Mouse (Mus musculus): ENCODE measurements at regions not wholly inside any gene's neighbourhood (a gene's known extent, or its start where the extent isn't known, plus 50 kb on each side); places are given as distances from the start of the nearest gene placed in this dataset.

DNA sequence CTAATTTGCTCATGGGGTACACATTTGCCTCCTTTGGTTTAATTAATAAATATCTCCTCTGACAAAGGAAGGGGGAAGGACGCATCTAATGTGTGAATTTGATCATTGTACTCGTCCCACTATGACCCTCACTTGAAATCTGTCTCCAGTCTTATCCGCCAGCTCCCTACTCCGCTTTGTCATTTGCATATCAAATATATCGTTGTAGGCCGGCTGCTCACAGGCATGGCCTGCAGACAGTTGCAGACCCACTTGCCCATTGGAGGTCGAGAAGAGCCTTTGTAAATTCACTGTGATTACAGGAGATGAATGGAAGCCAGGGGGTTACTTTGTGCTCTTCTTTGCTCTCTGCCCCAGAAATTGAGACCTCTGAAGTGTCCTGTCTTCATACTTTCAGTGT is 457.5 kb upstream of the 4930412O13Rik start:
- TF ChIP-seq CTCF (IDR thresholded peaks at IDR 0.05; ENCODE audit: low read depth) = no peak
- no peak for TF ChIP-seq EP300 (IDR thresholded peaks at IDR 0.05; ENCODE audit: low read depth)
- DNase-seq (no peak), ATAC-seq (no peak)
- Histone ChIP-seq H3K9ac (replicated peaks) (no peak overlapping the region), H3K27ac (ENCODE audit: low read depth) (no peak overlapping the region), H3K36me3 (replicated peaks; ENCODE audit: insufficient read depth, low read length) (no peaks in the 10 kb centered on the region), H3K27me3 (ENCODE audit: insufficient read depth, low read length) (no peaks in the 10 kb centered on the region), H3K9me3 (ENCODE audit: low read length) (no peaks in the 10 kb centered on the region), H3K4me1 (ENCODE audit: insufficient read depth) (no peaks in the 10 kb centered on the region), H3K4me2 (ENCODE audit: low read depth, low read length) (no peak overlapping the region), H3K4me3 (ENCODE audit: low read depth, low read length) (no peak overlapping the region)
- WGBS (ENCODE audit: insufficient replicate concordance) = 60% methylated on average over 7 of the region's 7 CpGs

DNA sequence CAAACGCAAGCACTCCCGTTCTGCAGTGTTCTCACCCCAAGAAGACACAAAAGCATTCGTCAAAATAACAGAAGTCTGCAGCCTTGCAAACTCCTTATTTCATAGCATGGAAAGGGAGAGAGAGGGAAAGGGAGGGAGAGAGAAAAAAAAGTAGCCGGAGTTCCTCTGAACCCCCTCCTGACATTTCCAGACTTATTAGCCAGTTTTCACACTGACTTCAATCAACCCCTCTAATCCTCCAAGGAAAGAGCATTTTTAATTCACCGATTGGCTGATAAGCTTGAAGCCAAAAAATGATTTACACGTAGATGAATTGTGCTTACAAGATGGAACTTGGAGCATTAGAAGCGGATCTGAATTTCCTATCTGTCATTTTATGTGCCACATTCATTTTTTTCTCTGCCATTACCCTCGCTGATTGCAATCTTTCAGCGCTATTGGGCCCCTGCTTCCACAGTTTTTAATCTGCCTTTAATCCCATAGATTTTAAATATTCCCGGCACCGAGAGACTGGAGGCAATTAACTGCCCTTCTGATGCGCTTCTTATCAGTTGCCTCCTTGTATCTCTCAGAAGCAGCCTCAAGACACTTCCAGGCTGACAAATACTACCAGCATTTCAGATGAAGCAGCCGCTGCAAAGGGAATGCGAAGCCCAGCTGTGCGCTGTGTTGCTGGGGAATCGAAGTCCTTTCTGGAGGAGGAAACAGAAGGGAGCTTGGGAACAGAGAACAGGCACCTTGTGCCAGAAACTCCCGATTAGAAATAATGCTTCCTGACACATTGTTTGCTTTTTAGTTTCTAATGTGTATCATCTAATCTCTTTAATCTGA is 447.7 kb upstream of the 4930412O13Rik start:
- 0 out of 2 replicates have a peak, but pooled peaks cover 8% of the 10 kb centered on the region for H3K27me3 ChIP-seq (ENCODE audit: insufficient read depth, low read length)
- no peak for DNase-seq
- H3K4me1 ChIP-seq (ENCODE audit: insufficient read depth) = no peaks in the 10 kb centered on the region
- no peak overlapping the region for H3K4me3 ChIP-seq (ENCODE audit: low read depth, low read length)
- TF ChIP-seq CTCF (IDR thresholded peaks at IDR 0.05; ENCODE audit: low read depth) (no peak), EP300 (IDR thresholded peaks at IDR 0.05; ENCODE audit: low read depth) (no peak)
- no peak overlapping the region for H3K9ac ChIP-seq (replicated peaks)
- H3K9me3 ChIP-seq (ENCODE audit: low read length) = no peaks in the 10 kb centered on the region
- no peak overlapping the region for H3K4me2 ChIP-seq (ENCODE audit: low read depth, low read length)
- 28% methylated on average over 17 of the region's 17 CpGs for whole genome bisulfite sequencing (ENCODE audit: insufficient replicate concordance)
- no peak overlapping the region for H3K27ac ChIP-seq (ENCODE audit: low read depth)
- no peaks in the 10 kb centered on the region for H3K36me3 ChIP-seq (replicated peaks; ENCODE audit: insufficient read depth, low read length)
- ATAC-seq = no peak

DNA sequence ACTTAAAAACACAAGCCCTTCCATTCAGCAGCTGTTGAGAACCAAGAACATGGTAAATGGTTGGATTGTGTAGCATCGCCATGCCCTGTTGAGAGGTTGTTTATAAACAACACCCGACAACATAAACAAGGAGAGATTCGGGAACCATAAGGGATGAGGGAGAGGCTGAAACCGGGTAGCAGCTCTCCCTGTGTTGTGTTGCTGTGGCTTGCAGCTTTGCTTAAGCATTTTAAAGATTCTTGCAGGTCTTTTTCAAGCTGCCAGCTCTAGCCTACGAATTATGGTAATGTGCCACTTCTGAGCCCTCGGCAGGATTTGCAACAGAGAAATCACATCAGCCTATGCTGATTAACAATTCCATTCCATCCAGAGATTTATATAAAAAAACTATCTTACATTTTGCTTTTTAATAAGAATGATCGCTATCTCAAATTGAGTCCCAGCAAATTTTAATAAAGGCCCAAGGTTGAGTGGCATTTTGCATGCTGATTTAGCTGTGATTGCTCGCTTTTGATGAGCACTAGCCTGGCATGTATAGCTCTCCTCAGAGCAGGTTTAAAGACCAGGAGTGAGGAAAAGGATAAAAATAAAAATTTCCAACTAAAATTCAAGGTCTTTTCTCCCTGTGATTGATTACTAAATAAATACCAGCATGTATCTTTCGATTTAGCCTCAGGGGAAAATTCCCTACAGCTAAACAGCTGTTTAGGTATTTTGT is 445.7 kb upstream of the 4930412O13Rik start:
- DNase-seq = no peak
- WGBS (ENCODE audit: insufficient replicate concordance) = 58% methylated on average over 9 of the region's 9 CpGs
- no peak for ATAC-seq

DNA sequence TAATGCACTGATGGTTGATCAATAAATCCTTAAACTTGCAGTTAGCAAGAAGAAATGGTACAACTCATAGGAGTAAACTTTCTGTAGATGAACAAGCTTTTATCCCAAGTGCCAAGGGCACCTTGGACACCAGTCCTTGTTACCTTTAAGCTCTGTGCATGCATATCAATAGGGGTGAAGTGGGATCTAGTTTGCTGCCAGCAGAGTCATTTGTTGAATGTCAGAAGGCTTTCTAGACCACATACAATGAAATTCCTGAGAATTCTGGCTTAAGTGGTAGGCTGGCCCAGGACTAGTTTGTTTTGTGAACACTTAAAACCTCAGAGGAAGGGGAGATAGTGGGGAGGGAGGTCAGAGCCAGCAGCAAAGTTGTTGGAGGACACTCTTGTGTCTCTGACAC is 437.9 kb upstream of the 4930412O13Rik start:
- TF ChIP-seq CTCF (IDR thresholded peaks at IDR 0.05; ENCODE audit: low read depth) (no peak), EP300 (IDR thresholded peaks at IDR 0.05; ENCODE audit: low read depth) (no peak)
- no peak overlapping the region for H3K27ac ChIP-seq (ENCODE audit: low read depth)
- no peak overlapping the region for H3K9ac ChIP-seq (replicated peaks)
- H3K4me2 ChIP-seq (ENCODE audit: low read depth, low read length) = no peak overlapping the region
- H3K36me3 ChIP-seq (replicated peaks; ENCODE audit: insufficient read depth, low read length) = no peaks in the 10 kb centered on the region
- ATAC-seq = no peak
- no peaks in the 10 kb centered on the region for H3K4me1 ChIP-seq (ENCODE audit: insufficient read depth)
- H3K4me3 ChIP-seq (ENCODE audit: low read depth, low read length) = no peak overlapping the region
- DNase-seq = no peak
- no peaks in the 10 kb centered on the region for H3K9me3 ChIP-seq (ENCODE audit: low read length)
- no peaks in the 10 kb centered on the region for H3K27me3 ChIP-seq (ENCODE audit: insufficient read depth, low read length)

More for the DNA sequence above, 445.7 kb upstream of the 4930412O13Rik start:
- H3K27ac ChIP-seq (ENCODE audit: low read depth) = no peak overlapping the region
- no peak for TF ChIP-seq CTCF (IDR thresholded peaks at IDR 0.05; ENCODE audit: low read depth)
- H3K4me2 ChIP-seq (ENCODE audit: low read depth, low read length) = no peak overlapping the region
- 0 out of 2 replicates have a peak, but pooled peaks cover 8% of the 10 kb centered on the region for H3K27me3 ChIP-seq (ENCODE audit: insufficient read depth, low read length)
- H3K4me3 ChIP-seq (ENCODE audit: low read depth, low read length) = no peak overlapping the region
- no peak overlapping the region for H3K9ac ChIP-seq (replicated peaks)
- no peaks in the 10 kb centered on the region for H3K4me1 ChIP-seq (ENCODE audit: insufficient read depth)
- H3K36me3 ChIP-seq (replicated peaks; ENCODE audit: insufficient read depth, low read length) = no peaks in the 10 kb centered on the region
- H3K9me3 ChIP-seq (ENCODE audit: low read length) = no peaks in the 10 kb centered on the region

DNA sequence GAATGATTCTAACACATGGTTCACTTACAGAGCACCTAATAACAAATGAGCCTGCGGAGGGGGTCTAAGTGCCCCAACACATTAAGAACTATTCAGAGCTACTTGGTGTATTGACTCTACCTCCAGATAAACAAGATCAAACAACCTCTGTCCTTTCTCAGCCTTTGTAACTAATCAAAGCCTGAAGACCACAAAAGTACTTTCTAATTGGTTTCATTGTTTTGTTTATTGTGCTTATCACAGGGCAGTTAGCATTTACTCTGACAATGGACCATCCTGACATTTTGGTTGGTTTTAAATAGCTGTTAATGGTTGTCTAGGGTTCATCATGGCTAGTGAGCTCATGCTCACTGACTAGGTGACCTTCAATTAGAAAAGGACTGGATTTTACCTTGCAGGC is 435.2 kb upstream of the 4930412O13Rik start:
- DNase-seq (no peak), ATAC-seq (no peak)
- H3K27ac ChIP-seq (ENCODE audit: low read depth) = no peak overlapping the region
- no peaks in the 10 kb centered on the region for H3K36me3 ChIP-seq (replicated peaks; ENCODE audit: insufficient read depth, low read length)
- H3K4me2 ChIP-seq (ENCODE audit: low read depth, low read length) = no peak overlapping the region
- no peaks in the 10 kb centered on the region for H3K9me3 ChIP-seq (ENCODE audit: low read length)
- TF ChIP-seq EP300 (IDR thresholded peaks at IDR 0.05; ENCODE audit: low read depth) (no peak), CTCF (IDR thresholded peaks at IDR 0.05; ENCODE audit: low read depth) (no peak)
- no peak overlapping the region for H3K4me3 ChIP-seq (ENCODE audit: low read depth, low read length)
- WGBS (ENCODE audit: insufficient replicate concordance) = 84% methylated on average over 1 of the region's 1 CpGs
- no peak overlapping the region for H3K9ac ChIP-seq (replicated peaks)
- no peaks in the 10 kb centered on the region for H3K27me3 ChIP-seq (ENCODE audit: insufficient read depth, low read length)
- H3K4me1 ChIP-seq (ENCODE audit: insufficient read depth) = no peaks in the 10 kb centered on the region

DNA sequence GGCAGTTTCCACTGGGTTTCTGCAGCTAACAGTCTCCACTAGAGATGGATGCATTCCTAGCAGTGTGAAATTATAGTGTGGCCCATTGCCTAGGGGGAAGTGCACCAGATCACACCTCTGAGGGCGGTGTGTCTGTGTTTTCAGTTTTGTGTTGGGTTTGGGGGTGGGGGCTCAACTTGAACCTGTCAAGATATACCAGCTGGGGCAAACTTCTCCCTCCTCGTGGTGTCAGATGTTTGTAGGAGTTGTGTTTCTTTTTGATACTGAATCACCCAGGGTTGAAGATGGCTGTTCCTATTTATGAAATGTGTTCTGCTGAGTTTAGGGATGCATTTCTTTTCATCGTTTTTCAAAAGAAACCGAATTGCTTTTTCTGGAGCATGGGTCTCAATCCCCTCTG is 416.6 kb upstream of the 4930412O13Rik start:
- H3K27ac ChIP-seq (ENCODE audit: low read depth) = no peak overlapping the region
- H3K4me2 ChIP-seq (ENCODE audit: low read depth, low read length) = no peak overlapping the region
- ATAC-seq = no peak
- DNase-seq = no peak
- H3K4me3 ChIP-seq (ENCODE audit: low read depth, low read length) = no peak overlapping the region
- no peak for TF ChIP-seq CTCF (IDR thresholded peaks at IDR 0.05; ENCODE audit: low read depth)
- TF ChIP-seq EP300 (IDR thresholded peaks at IDR 0.05; ENCODE audit: low read depth) = no peak
- no peaks in the 10 kb centered on the region for H3K36me3 ChIP-seq (replicated peaks; ENCODE audit: insufficient read depth, low read length)
- H3K9me3 ChIP-seq (ENCODE audit: low read length) = no peaks in the 10 kb centered on the region
- 69% methylated on average over 4 of the region's 4 CpGs for WGBS (ENCODE audit: insufficient replicate concordance)
- H3K9ac ChIP-seq (replicated peaks) = no peak overlapping the region
- H3K27me3 ChIP-seq (ENCODE audit: insufficient read depth, low read length) = no peaks in the 10 kb centered on the region
- no peaks in the 10 kb centered on the region for H3K4me1 ChIP-seq (ENCODE audit: insufficient read depth)
